Mouse (Mus musculus) hindbrain, embryonic 13.5 days (tissue): ENCODE results near the gene Col10a1. TPM values are rescaled to one million over a fixed set of nuclear protein-coding genes. Genes with fewer than 3 reads are reported as not detected.
"Not testable (repeated sequence)": the region's sequence is repeated elsewhere in the genome, so short reads cannot be mapped to it uniquely, and the experiment has no call there.

Source experiments
- ATAC-seq: fragments of 200-750 bp; cut with Nextera tagmentation; 2 replicates; pipeline ENCODE4 v1.8.0; 2017; ENCODE audit warnings: moderate TSS enrichment; ENCODE audit not compliant: low FRiP score
- H3K27ac ChIP-seq: fragments of 300-500 bp; sonication (generic); 2 replicates; pipeline ENCODE4 v1.5.1; 2015; ENCODE audit warnings: inconsistent platforms, mild to moderate bottlenecking, moderate library complexity
- H3K27me3 ChIP-seq: fragments of 300-500 bp; sonication (generic); 2 replicates; pipeline ENCODE4 v1.6.1; 2015; ENCODE audit warnings: mild to moderate bottlenecking, inconsistent platforms
- H3K36me3 ChIP-seq: fragments of 300-500 bp; sonication (generic); 2 replicates; pipeline ENCODE4 v1.6.1; 2015; ENCODE audit warnings: mild to moderate bottlenecking, inconsistent platforms
- H3K4me1 ChIP-seq: fragments of 300-500 bp; sonication (generic); replicated peaks from 2 replicates; pipeline ENCODE4 v1.6.1; 2015; ENCODE audit warnings: inconsistent platforms
- H3K4me2 ChIP-seq: fragments of 300-500 bp; sonication (generic); 2 replicates; pipeline ENCODE4 v1.6.1; 2015; ENCODE audit warnings: inconsistent platforms, mild to moderate bottlenecking, moderate library complexity
- H3K4me3 ChIP-seq: fragments of 300-500 bp; sonication (generic); 2 replicates; pipeline ENCODE4 v1.5.1; 2015; ENCODE audit warnings: mild to moderate bottlenecking, inconsistent platforms
- H3K9ac ChIP-seq: fragments of 300-500 bp; sonication (generic); 2 replicates; pipeline ENCODE4 v1.6.1; 2015; ENCODE audit warnings: mild to moderate bottlenecking, inconsistent platforms
- H3K9me3 ChIP-seq: fragments of 300-500 bp; sonication (generic); 2 replicates; pipeline ENCODE4 v1.6.1; 2016; ENCODE audit warnings: inconsistent platforms
- WGBS: fragments of 180-500 bp; shearing (Covaris S2); methylation state at CpG from one replicate; pipeline ENCODE4 v1.1.7; 2015; 5-methylcytosine and 5-hydroxymethylcytosine counted together
- polyA plus RNA-seq: library from polyadenylated mRNA; unstranded; fragments of >200 nt; fragmentation: Nextera tagmentation; extraction: Ambion mirVana; gene quantifications from 2 replicates; pipeline ENCODE4 v1.2.1, GENCODE M21; 2015

Col10a1 gene
- polyA plus RNA-seq, result 0.08 and 0.14 TPM in 2 replicates

DNA sequence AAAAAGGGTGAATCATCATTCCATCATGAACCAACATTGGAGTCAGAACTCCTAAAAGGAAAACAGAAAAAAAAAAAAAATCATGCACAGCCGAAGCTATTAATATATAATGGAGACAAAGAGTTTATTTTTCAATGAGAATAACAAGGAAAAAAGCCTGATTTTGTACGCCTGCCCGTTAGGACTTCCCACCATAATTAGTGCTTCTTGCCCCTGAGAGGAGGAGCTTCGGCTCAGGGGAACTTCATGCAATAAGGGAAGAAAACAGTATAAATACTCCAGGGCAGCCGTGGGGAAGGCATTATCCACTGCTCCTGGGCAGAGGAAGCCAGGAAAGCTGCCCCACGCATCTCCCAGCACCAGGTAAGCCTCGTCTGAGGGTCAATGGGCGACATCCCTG is at the start of gene Col10a1:
TSS of gene Col10a1 (plus strand) at position 301 of the 400 bp plus-strand sequence.
- 82% methylated on average over 8 of the region's 8 CpGs for WGBS
- Histone ChIP-seq H3K9ac (no peak within 1 kb of the TSS), H3K9me3 (no peaks in the 10 kb centered on the region), H3K27me3 (no peaks in the 10 kb centered on the region), H3K4me1 (peaks cover 3% of the 10 kb centered on the region; the same call in 1 of the 2 replicates), H3K27ac (no peak within 1 kb of the TSS), H3K4me3 (no peak within 1 kb of the TSS), H3K4me2 (no peak within 1 kb of the TSS), H3K36me3 (no peaks in the 10 kb centered on the region)
- ATAC-seq, result no peak

DNA sequence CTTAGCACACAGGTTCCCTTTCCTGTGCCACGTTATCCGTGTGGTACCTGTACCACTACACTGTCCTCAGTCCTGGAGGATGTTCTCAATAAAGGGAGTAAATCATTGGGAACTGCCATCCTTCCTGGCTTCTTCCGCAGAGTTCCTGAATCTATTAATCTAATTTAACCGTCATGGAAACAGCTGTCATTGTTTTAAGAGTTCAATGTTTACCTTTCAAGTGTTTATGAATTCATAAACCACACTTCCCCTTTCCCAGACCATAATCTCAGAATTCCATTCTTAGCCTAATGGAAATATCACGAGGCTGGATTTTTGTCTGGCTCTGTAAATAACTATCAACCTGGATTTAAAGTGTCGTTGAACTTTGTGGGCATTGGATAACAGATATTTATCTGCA is 48.8 kb upstream of the Col10a1 start:
- Histone ChIP-seq H3K36me3 (no peaks in the 10 kb centered on the region), H3K9me3 (no peaks in the 10 kb centered on the region), H3K4me3 (no peak overlapping the region), H3K27me3 (no peaks in the 10 kb centered on the region), H3K27ac (no peak overlapping the region), H3K4me1 (no peaks in the 10 kb centered on the region), H3K4me2 (no peak overlapping the region), H3K9ac (no peak overlapping the region)
- ATAC-seq, result no peak
- WGBS, result 84% methylated on average over 6 of the region's 6 CpGs

DNA sequence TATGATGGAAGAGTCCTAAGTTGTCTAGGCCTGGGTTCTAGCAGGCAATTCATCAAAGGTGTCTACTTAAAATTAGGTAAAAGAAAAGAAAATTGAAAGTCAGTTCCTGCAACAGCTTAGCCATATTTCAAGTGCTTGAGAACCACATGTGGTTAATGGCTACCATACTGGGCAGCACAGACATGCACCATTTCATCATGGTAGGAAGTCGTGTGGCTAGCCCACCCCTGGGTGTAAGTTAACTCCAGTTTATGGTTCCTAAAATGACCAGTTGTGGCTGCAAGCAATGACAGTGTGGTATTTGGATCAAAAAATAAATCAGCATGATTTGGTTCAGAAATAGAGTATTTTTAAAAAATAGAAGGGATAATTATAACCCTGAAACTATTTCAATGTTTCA is 47.9 kb upstream of the Col10a1 start:
- Histone ChIP-seq H3K36me3 (no peaks in the 10 kb centered on the region), H3K27me3 (no peaks in the 10 kb centered on the region), H3K27ac (no peak overlapping the region), H3K4me3 (no peak overlapping the region), H3K4me1 (no peaks in the 10 kb centered on the region), H3K9ac (no peak overlapping the region), H3K4me2 (no peak overlapping the region), H3K9me3 (no peaks in the 10 kb centered on the region)
- 80% methylated on average over 1 of the region's 1 CpGs for WGBS
- ATAC-seq, result no peak

DNA sequence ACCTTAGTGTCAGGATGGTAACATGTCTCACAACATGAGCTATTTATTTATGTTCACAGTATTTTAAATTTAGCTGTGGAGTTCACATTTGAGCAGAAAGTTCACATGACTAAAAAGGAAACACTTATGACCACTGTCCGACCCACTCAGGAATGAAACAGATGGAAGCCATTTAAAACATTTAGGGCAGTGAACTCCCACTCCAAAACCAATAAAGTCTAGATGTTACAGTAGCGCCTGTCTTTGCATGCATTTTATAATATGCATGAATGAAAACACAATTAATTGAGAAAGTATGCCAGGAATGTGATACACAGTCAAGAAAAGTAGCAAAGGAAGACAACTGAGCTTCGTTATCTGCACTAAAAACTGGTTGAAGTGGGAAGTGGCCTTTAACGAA is 37.6 kb upstream of the Col10a1 start:
- ATAC-seq, result no peak
- H3K4me3 ChIP-seq, result no peak overlapping the region
- no peak overlapping the region for H3K9ac ChIP-seq
- H3K27me3 ChIP-seq, result no peaks in the 10 kb centered on the region
- no peaks in the 10 kb centered on the region for H3K4me1 ChIP-seq
- no peak overlapping the region for H3K27ac ChIP-seq
- H3K4me2 ChIP-seq, result no peak overlapping the region
- H3K36me3 ChIP-seq, result no peaks in the 10 kb centered on the region
- 89% methylated on average over 4 of the region's 4 CpGs for WGBS
- H3K9me3 ChIP-seq, result no peaks in the 10 kb centered on the region

DNA sequence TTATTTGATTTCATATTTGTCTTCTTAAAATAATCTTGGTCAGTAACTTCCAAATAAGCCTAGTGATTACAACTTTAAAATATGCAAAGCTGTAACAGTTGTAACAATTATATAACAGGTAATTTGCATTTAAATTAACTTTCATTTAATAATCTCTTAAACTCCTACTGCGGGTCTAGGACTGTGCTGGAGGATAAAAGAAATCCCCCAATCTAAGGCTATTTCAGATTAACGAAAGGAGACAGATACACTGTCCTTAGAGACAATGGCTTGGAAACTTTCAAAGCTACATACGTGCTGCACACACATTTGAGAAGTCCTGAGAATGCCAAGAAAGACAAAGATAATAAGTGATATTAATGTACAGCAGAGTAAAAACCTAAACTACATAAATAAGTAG is 31.5 kb upstream of the Col10a1 start:
- no peak for ATAC-seq
- 70% methylated on average over 3 of the region's 3 CpGs for WGBS

DNA sequence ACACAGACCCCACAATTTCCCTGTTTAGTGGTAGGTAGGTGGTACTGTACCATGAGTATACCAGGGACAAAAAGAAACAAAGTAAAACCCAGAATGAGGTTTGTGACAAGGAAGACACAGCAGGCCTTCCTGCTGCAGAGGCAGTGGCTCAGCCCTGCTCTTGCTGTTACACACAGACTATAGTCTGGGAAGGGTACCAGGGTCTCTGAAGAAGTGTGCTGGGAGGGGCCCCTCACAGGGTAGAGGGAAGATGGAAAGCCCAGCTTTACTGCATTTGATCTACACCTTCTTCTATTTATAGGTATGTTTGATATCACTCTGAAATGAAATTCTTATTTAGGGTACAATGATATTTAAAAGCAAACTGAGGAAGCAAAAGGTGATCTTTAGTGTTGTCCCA is 26.0 kb upstream of the Col10a1 start:
- no peak overlapping the region for H3K27ac ChIP-seq
- H3K4me3 ChIP-seq, result no peak overlapping the region
- no peak for ATAC-seq
- no peaks in the 10 kb centered on the region for H3K36me3 ChIP-seq
- no peaks in the 10 kb centered on the region for H3K9me3 ChIP-seq
- H3K4me1 ChIP-seq, result no peaks in the 10 kb centered on the region
- no peak overlapping the region for H3K4me2 ChIP-seq
- no peaks in the 10 kb centered on the region for H3K27me3 ChIP-seq
- no peak overlapping the region for H3K9ac ChIP-seq

More for the DNA sequence above, 31.5 kb upstream of the Col10a1 start:
- H3K4me2 ChIP-seq, result no peak overlapping the region
- H3K9me3 ChIP-seq, result no peaks in the 10 kb centered on the region
- no peaks in the 10 kb centered on the region for H3K4me1 ChIP-seq
- H3K27ac ChIP-seq, result no peak overlapping the region
- no peak overlapping the region for H3K4me3 ChIP-seq
- H3K36me3 ChIP-seq, result no peaks in the 10 kb centered on the region
- no peak overlapping the region for H3K9ac ChIP-seq
- no peaks in the 10 kb centered on the region for H3K27me3 ChIP-seq

DNA sequence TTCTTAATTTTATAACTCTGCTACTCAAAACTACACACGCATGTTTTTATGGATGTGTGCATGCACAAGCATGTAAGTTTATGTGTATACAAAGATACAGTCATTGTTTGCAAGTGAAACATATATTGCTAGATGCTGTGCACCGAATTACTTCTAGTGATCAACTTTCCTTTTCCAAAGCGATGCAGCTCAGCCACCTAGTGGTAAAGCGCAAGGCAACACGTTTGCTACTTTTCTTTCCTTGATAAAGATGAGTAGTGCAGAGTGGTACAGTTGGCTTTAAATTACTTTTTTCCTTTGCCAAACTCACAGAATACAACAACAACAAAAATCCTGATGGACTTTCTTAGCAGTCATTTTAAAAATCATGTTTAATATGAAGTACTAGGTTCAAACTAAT is 21.6 kb upstream of the Col10a1 start:
- H3K36me3 ChIP-seq, result no peaks in the 10 kb centered on the region
- H3K4me3 ChIP-seq, result no peak overlapping the region
- H3K27me3 ChIP-seq, result no peaks in the 10 kb centered on the region
- ATAC-seq, result no peak
- no peak overlapping the region for H3K4me2 ChIP-seq
- no peak overlapping the region for H3K9ac ChIP-seq
- H3K4me1 ChIP-seq, result no peaks in the 10 kb centered on the region
- WGBS, result 64% methylated on average over 5 of the region's 5 CpGs
- no peaks in the 10 kb centered on the region for H3K9me3 ChIP-seq
- H3K27ac ChIP-seq, result no peak overlapping the region

DNA sequence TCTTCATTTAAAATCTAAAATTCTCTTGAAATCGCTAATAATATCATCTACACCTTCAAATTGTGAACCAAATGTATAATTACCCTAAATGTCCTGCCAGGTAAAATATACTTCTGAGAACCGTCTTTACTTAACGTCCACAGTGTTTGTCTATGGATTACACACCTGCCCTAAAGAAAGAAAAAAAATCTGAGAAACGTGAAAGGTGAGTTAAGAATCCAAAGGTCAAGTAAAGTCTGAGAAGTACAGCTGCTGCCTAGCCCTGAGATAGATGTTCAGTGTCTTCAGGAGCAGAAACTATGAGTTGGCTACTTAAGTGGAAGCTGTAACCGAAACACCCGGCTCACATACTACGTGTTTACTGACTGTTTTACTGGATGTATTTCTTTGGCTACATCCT is 16.4 kb upstream of the Col10a1 start:
- no peaks in the 10 kb centered on the region for H3K9me3 ChIP-seq
- no peak overlapping the region for H3K27ac ChIP-seq
- no peak overlapping the region for H3K4me3 ChIP-seq
- H3K9ac ChIP-seq, result no peak overlapping the region
- ATAC-seq, result no peak
- H3K36me3 ChIP-seq, result no peaks in the 10 kb centered on the region
- H3K27me3 ChIP-seq, result no peaks in the 10 kb centered on the region
- no peak overlapping the region for H3K4me2 ChIP-seq
- WGBS, result 93% methylated on average over 7 of the region's 7 CpGs
- H3K4me1 ChIP-seq, result no peaks in the 10 kb centered on the region

DNA sequence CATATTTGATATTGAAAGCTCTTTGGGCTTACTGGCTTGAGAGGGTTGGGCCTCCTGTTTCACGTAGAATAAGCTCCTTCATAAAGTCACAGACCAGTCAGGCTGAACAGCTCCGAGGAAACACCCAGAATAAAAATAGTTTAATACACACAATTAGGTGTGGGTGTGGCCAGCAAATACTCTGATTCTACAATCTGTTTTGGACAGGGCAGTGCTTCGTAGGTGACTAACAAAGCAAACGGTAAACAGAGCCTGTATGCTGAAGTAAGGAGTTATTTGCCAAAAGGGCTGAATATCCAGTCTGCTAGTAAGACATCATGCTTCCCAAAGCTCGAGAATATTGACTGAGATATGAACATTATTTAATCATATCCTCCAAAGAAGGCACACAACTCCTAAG is 4.1 kb upstream of the Col10a1 start:
- no peak overlapping the region for H3K4me2 ChIP-seq
- 95% methylated on average over 5 of the region's 5 CpGs for WGBS

DNA sequence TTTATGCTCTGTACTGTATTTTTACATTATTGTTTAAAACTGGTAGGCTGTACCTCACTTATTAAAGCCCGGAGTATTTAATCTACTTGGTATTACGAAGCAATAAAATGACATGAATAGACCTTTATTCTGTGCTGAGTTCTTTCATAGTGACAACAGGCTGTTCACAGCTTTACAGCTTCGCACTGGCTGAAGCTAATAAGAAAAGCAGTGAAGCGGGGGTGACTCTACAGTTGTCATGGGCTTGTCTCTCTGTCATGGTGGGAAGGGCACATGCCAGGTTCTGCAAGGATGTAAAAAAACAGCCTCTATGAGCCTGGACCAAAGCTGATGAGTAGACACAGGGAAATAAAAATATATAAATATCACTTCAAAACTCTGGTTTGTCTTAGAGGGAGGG is 7.2 kb downstream of the Col10a1 start:
- 62% methylated on average over 4 of the region's 4 CpGs for WGBS
- Histone ChIP-seq H3K4me1 (no peaks in the 10 kb centered on the region), H3K9ac (no peak overlapping the region), H3K4me3 (no peak overlapping the region), H3K27ac (no peak overlapping the region), H3K4me2 (no peak overlapping the region), H3K36me3 (no peaks in the 10 kb centered on the region), H3K27me3 (no peaks in the 10 kb centered on the region), H3K9me3 (no peaks in the 10 kb centered on the region)
- no peak for ATAC-seq

More for the DNA sequence above, 4.1 kb upstream of the Col10a1 start:
- no peak for ATAC-seq
- Histone ChIP-seq H3K36me3 (no peaks in the 10 kb centered on the region), H3K27ac (no peak overlapping the region), H3K9me3 (no peaks in the 10 kb centered on the region), H3K4me3 (no peak overlapping the region), H3K4me1 (peaks cover 3% of the 10 kb centered on the region; the same call in 1 of the 2 replicates), H3K9ac (no peak overlapping the region), H3K27me3 (no peaks in the 10 kb centered on the region)

DNA sequence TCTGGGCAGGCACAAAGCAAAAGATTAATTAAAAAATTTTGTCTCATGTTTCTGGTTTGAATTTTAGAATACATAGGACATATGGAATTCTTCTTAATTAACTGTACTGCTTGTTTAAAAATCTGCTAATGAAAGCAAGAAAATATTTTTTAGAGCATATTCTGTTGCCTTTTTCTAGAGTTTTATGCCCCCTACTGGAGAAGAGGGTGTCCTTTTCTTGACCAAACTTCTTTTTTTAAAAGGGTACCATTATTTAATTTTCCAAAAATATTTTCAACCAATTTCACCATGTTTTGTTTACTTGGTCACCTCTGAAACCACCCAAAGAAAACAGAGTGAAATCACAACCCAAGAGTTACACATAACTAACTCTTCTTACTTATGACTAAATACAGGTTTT is 9.5 kb downstream of the Col10a1 start:
- Histone ChIP-seq H3K27me3 (no peaks in the 10 kb centered on the region), H3K4me1 (no peaks in the 10 kb centered on the region), H3K4me2 (no peak overlapping the region), H3K36me3 (peaks cover 4% of the 10 kb centered on the region), H3K9me3 (no peaks in the 10 kb centered on the region), H3K27ac (no peak overlapping the region), H3K9ac (no peak overlapping the region), H3K4me3 (no peak overlapping the region)
- no peak for ATAC-seq

DNA sequence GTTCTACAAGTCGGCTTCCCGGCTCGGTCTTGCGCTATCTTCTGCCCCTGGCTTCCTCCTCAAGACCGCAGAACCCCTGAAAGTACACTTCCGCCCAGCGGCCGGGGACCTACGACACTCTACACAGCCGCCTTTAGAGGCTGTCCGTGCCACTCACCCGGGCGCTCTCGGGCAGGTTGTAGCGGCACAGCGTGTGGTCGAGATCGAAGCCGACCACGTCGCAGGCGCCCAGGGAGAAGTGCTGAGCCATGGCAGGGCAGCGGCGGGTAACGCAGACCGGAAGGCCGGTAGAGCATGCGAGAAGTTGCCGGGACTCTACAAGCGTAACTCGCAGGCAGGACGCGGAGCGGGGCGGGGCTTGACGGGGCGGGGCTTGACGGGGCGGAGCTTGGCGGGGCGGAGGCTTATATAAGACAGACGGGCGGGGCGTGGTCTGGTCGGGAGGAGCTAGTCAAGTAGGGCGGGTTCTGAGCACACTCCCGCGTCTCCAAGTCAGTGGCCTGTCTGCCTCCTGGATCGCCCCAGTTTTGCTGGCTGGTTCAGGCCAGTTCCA is 28.5 kb downstream of the Col10a1 start, which contains the start of gene Nt5dc1:
TSS of gene Nt5dc1 (minus strand) at position 349 of the 553 bp plus-strand sequence.
- whole genome bisulfite sequencing, result under 1% methylated on average over 49 of the region's 49 CpGs
- ATAC-seq, result peak; percentile 98

DNA sequence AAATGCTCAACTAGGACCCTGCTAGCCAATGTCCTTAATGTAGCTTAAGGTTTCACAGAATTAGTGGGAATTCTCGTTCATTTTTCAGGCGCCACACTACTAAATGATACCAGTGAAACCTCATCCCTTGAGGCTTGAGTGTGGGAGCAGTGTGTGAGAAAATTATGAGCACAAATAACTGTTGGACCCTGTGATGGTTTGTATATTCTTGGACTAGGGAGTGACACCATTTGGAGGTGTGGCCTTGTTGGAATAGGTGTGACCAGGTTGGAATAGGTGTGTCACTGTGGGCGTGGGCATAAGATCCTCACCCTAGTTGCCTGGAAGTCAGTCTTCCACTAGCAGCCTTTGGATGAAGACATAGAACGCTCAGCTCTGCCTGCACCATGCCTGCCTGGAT is 29.0 kb downstream of the Col10a1 start:
- not testable (repeated sequence) for H3K9me3 ChIP-seq, H3K36me3 ChIP-seq, H3K27me3 ChIP-seq, H3K27ac ChIP-seq, H3K4me1 ChIP-seq, ATAC-seq
- H3K9ac ChIP-seq, result peak overlapping the region; percentile 76
- H3K4me2 ChIP-seq, result peak overlapping the region; percentile 67
- 90% methylated on average over 4 of the region's 4 CpGs for WGBS
- H3K4me3 ChIP-seq, result peak overlapping the region; percentile 62

More for the DNA sequence above, 28.5 kb downstream of the Col10a1 start, which contains the start of gene Nt5dc1:
- Histone ChIP-seq H3K9ac (peak within 1 kb of the TSS; percentile 76), H3K4me3 (peak within 1 kb of the TSS; percentile 62), H3K36me3 (no peaks in the 10 kb centered on the region), H3K9me3 (no peaks in the 10 kb centered on the region), H3K4me1 (no peaks in the 10 kb centered on the region), H3K27me3 (no peaks in the 10 kb centered on the region), H3K4me2 (peak within 1 kb of the TSS; percentile 67), H3K27ac (0 out of 2 replicates have a peak within 1 kb of the TSS, but pooled peaks have one; percentile 30)
